Mouse (Mus musculus) megakaryocyte, adult 5-6 weeks (primary cell): ENCODE measurements around the gene Epha2. TPM values are rescaled to one million over a fixed set of nuclear protein-coding genes. Genes with fewer than 3 reads are reported as not detected.
A peak's percentile ranks its signal among the peaks of the same experiment; 100 is the strongest.

Source experiments
- ATAC-seq: 2 replicates; pipeline ENCODE4 v1.8.0; 2016; ENCODE audit warnings: mild to moderate bottlenecking, inconsistent platforms; ENCODE audit not compliant: poor library complexity, severe bottlenecking
- total RNA-seq, 2 experiments: library from RNA; stranded (forward) in 1 of 2; stranded (reverse) in 1 of 2; fragments of 153-499, 151-499 nt in 1 of 2; fragments of 221-1000, 200-1000 nt in 1 of 2; gene quantifications; 2 replicates each; pipeline versions ENCODE4 v1.2.3 to v1.2.4; 2015 to 2017

Gene Epha2
- total RNA-seq, 2 experiments from 2014 or later: 1.1 to 1.3 TPM

GRCm38 (mm10) chr4:141302428-141303401 is 1.7 kb downstream of the Epha2 start:
- ATAC-seq: no peak

DNA sequence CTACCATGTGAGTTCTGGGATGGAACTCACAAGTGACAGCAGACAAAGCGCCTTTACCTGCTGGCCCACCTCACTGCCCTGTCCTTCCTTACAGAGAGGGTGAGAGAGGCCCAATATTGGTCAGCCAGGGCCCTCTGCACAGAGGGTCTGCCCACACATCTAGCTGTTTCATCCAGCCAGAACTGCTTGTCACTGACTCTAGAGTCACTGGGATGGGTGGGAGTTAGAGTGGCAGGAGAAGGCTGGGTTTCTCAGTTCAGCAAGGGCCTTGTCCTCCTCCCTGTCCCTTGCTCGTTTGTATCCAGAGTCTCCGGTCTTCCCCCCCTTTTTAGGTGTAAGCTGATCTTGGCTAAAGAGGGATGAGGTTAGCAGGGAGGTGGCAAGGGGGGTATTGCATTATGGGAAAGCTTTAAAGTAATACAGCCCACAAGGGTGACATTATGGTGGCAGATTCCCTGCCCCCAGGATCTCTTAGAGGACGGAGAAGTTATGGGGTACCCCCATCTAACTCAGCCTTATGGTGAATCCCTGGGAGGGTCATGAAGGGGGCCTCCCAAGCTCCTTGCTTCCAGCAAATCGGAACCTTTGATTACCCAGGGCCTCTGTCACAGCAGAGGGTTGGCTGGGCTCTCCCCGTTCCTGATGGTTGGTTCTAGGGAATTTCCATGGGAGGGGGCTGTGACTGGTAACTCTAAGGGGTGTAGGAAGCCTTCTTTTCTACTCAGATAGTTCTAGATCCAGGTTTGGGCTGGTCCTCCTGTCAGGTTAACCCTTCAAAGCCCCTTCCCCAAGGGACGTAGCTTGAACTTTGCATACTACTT is 2.6 kb downstream of the Epha2 start:
- no peak for ATAC-seq

GRCm38 (mm10) chr4:141304223-141304611 is 3.2 kb downstream of the Epha2 start:
- 0 out of 2 replicates have a peak, but pooled peaks have one; percentile 35 for ATAC-seq

GRCm38 (mm10) chr4:141306057-141306456 is 5.0 kb downstream of the Epha2 start:
- no peak for ATAC-seq

- ATAC-seq: no peak
Observed at GRCm38 (mm10) chr4:141308381-141308780, 7.3 kb downstream of the Epha2 start.

GRCm38 (mm10) chr4:141308857-141309772 is 8.1 kb downstream of the Epha2 start:
- no peak for ATAC-seq

- no peak for ATAC-seq
Observed at GRCm38 (mm10) chr4:141309773-141310145, 8.7 kb downstream of the Epha2 start.

- ATAC-seq: no peak
Observed at GRCm38 (mm10) chr4:141310191-141310606, 9.2 kb downstream of the Epha2 start.

- no peak for ATAC-seq
Observed at GRCm38 (mm10) chr4:141311078-141311477, 10.0 kb downstream of the Epha2 start.

- ATAC-seq: no peak
Observed at GRCm38 (mm10) chr4:141311506-141311905, 10.5 kb downstream of the Epha2 start.

- no peak for ATAC-seq
Observed at GRCm38 (mm10) chr4:141311908-141312307, 10.9 kb downstream of the Epha2 start.

- ATAC-seq: no peak
Observed at GRCm38 (mm10) chr4:141312513-141313131, 11.6 kb downstream of the Epha2 start.

GRCm38 (mm10) chr4:141313481-141313880 is 12.4 kb downstream of the Epha2 start:
- ATAC-seq: no peak

- no peak for ATAC-seq
Observed at GRCm38 (mm10) chr4:141313924-141314323, 12.9 kb downstream of the Epha2 start.

- no peak for ATAC-seq
Observed at GRCm38 (mm10) chr4:141314745-141315144, 13.7 kb downstream of the Epha2 start.

DNA sequence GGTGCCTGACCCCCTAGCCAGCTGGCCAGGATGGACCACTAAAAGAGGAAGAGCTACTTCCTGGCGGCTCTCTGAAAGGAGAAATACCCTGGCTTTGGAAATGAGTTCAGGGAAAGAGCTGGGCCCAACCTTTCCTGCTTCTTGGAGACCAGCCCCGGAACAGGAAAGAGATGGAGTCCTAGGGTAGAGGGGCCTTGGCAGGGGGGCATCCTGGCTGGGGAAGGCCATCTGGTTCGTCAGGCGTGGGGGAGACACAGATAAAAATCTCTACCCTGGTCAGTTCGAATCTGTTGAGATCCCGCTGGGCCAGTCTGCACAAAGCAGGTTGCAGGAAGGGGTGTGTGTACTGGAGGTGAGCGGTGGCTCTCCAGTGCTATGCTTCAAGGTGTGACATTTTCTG is 15.0 kb downstream of the Epha2 start:
- ATAC-seq: no peak

DNA sequence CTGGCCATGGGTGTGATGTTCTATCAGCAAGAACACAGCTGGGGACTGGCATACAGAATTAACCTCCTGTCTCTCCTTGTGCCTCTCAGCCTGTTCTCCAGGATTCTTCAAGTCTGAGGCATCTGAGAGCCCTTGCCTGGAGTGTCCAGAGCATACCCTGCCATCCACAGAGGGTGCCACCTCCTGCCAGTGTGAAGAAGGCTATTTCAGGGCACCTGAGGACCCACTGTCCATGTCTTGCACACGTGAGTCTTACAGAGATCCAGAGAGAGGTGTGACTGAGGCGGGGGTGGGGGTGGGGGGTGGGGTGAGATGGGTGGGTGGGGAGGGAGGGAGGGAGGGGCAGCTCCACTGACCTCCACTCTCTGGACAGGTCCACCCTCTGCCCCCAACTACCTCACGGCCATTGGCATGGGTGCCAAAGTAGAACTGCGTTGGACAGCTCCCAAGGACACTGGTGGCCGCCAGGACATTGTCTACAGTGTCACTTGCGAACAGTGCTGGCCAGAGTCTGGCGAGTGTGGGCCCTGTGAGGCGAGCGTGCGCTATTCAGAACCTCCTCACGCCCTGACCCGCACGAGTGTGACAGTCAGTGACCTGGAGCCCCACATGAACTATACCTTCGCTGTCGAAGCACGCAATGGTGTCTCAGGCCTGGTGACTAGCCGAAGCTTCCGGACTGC is 15.6 kb downstream of the Epha2 start:
- ATAC-seq: no peak

GRCm38 (mm10) chr4:141317914-141318313 is 16.9 kb downstream of the Epha2 start:
- ATAC-seq: no peak

DNA sequence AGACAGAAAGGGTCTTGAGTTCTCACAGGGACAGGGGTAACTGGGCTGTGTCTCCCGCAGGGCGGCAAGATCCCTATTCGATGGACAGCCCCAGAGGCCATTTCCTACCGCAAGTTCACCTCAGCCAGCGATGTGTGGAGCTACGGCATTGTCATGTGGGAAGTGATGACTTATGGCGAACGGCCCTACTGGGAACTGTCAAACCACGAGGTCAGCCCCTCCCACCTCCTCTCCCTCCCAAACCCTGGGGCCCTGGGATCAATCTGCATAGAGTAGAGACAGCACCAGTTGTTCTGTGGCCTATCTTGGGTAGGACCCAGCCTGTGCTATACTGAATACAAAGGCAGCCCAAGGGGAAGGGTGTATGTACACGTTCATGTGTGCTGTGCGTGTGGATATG is 21.5 kb downstream of the Epha2 start:
- no peak for ATAC-seq
